ENCODE assay signal across 13 mouse cellular contexts in genomic region chr4:125814311-125814710, GRCm38 (mm10).
DNase-seq lines count a peak whose midpoint lies in the region; ATAC-seq lines count a peak whose summit lies in the region.
"Had no signal": no experiment of that assay in that cellular context is flagged by ENCODE, and none has a peak within 500 bp of the region (broad histone marks: within the 10 kb centered on the region; RNA-seq: fewer than 3 reads in every experiment).

No protein-coding gene starts in this region.

- no peak overlapping the region for H3K27ac ChIP-seq in heart, embryonic 15.5 days
- no peak overlapping the region for H3K27ac ChIP-seq in heart, embryonic 10.5 days
- H3K27ac ChIP-seq in kidney, embryonic 15.5 days: no peak overlapping the region
- H3K27ac ChIP-seq: liver, embryonic 15.5 days had no signal

- H3K4me3 ChIP-seq in heart, embryonic 15.5 days: no peak overlapping the region
- no peak overlapping the region for H3K4me3 ChIP-seq in heart, embryonic 10.5 days
- H3K4me3 ChIP-seq in kidney, embryonic 15.5 days (replicated peaks): no peak overlapping the region
- H3K4me3 ChIP-seq: liver, embryonic 15.5 days had no signal

- no peaks in the 10 kb centered on the region for H3K9me3 ChIP-seq in heart, embryonic 15.5 days (replicated peaks)
- H3K9me3 ChIP-seq in heart, embryonic 10.5 days: no peaks in the 10 kb centered on the region
- no peaks in the 10 kb centered on the region for H3K9me3 ChIP-seq in kidney, embryonic 15.5 days (replicated peaks)
- H3K9me3 ChIP-seq: liver, embryonic 15.5 days had no signal

- ATAC-seq in heart, embryonic 15.5 days (replicated peaks; ENCODE audit: insufficient number of reproducible peaks, insufficient read depth, low FRiP score, low read depth): peak; percentile 86
- no peak for ATAC-seq in CD4-positive, CD25-positive, alpha-beta regulatory T cell, adult 4 months
- ATAC-seq in kidney, embryonic 15.5 days (replicated peaks; ENCODE audit: low FRiP score): no peak
- ATAC-seq: hindbrain, embryonic 16.5 days had no signal

- H3K4me1 ChIP-seq in heart, embryonic 15.5 days (replicated peaks): peaks cover 10% of the 10 kb centered on the region
- peaks cover 4% of the 10 kb centered on the region for H3K4me1 ChIP-seq in heart, embryonic 10.5 days
- peaks cover 5% of the 10 kb centered on the region for H3K4me1 ChIP-seq in kidney, embryonic 15.5 days
- H3K4me1 ChIP-seq: liver, embryonic 15.5 days had no signal

- H3K36me3 ChIP-seq in heart, embryonic 15.5 days: no peaks in the 10 kb centered on the region
- H3K36me3 ChIP-seq in heart, embryonic 10.5 days: no peaks in the 10 kb centered on the region
- H3K36me3 ChIP-seq in kidney, embryonic 15.5 days: no peaks in the 10 kb centered on the region
- H3K36me3 ChIP-seq: liver, embryonic 15.5 days had no signal

- H3K9ac ChIP-seq in heart, embryonic 15.5 days: no peak overlapping the region
- no peak overlapping the region for H3K9ac ChIP-seq in kidney, embryonic 15.5 days
- H3K9ac ChIP-seq: liver, embryonic 15.5 days had no signal

- DNase-seq in heart, embryonic 10.5 days (ENCODE audit: low spot score): no peak
- peak; percentile 66 to 71 for DNase-seq in frontal cortex, postnatal 25 days (ENCODE audit: low spot score in 2 of 2)
- DNase-seq in left cerebral cortex, adult 11 months (ENCODE audit: low spot score): peak; percentile 72
- DNase-seq in right cerebral cortex, postnatal 25 days: peak; percentile 87
- DNase-seq in gastrocnemius, postnatal 4 days (ENCODE audit: low spot score in 2 of 2): no peak
- DNase-seq: gastrocnemius, postnatal 25 days; kidney, postnatal 10 days; thymus, adult 18-20 months had no signal

- no peak overlapping the region for H3K4me2 ChIP-seq in heart, embryonic 15.5 days
- H3K4me2 ChIP-seq in kidney, embryonic 15.5 days: no peak overlapping the region
- H3K4me2 ChIP-seq: liver, embryonic 15.5 days had no signal

- peaks cover 19% of the 10 kb centered on the region for H3K27me3 ChIP-seq in heart, embryonic 15.5 days
- peaks cover 44% of the 10 kb centered on the region for H3K27me3 ChIP-seq in heart, embryonic 10.5 days (ENCODE audit: insufficient read depth, poor library complexity, severe bottlenecking)
- peaks cover 27% of the 10 kb centered on the region for H3K27me3 ChIP-seq in kidney, embryonic 15.5 days
- H3K27me3 ChIP-seq: liver, embryonic 15.5 days had no signal

- 33% methylated on average over 12 of the region's 12 CpGs for WGBS in heart, embryonic 15.5 days
- 52% methylated on average over 12 of the region's 12 CpGs for WGBS in heart, embryonic 10.5 days
- WGBS in kidney, embryonic 15.5 days: 70% methylated on average over 12 of the region's 12 CpGs

Comparison
In these comparisons a context has a peak if more than half of its experiments do, and no peak if none do; other contexts are left out.
1. DNase-seq: peak in frontal cortex, postnatal 25 days (2 of 2), left cerebral cortex, adult 11 months (single experiment) and right cerebral cortex, postnatal 25 days (single experiment); none in heart, embryonic 10.5 days (single experiment) and gastrocnemius, postnatal 4 days (0 of 2).